Mouse (Mus musculus) intestine, postnatal 0 days (tissue): ENCODE data around the gene Trappc4. TPM values are rescaled to one million over a fixed set of nuclear protein-coding genes. Genes with fewer than 3 reads are reported as not detected.
A peak's percentile ranks its signal among the peaks of the same experiment; 100 is the strongest.
"Not testable (repeated sequence)": the region's sequence is repeated elsewhere in the genome, so short reads cannot be mapped to it uniquely, and the experiment has no call there.

Source experiments
- ATAC-seq: fragments of 200-750 bp; cut with Nextera tagmentation; 2 replicates; pipeline ENCODE4 v1.8.0; 2017; ENCODE audit warnings: mild to moderate bottlenecking, moderate TSS enrichment, moderate library complexity
- H3K27ac ChIP-seq: fragments of 300-500 bp; sonication (generic); 2 replicates; pipeline ENCODE4 v1.5.1; 2014; ENCODE audit warnings: mild to moderate bottlenecking, low read depth, low read length, moderate library complexity
- H3K27me3 ChIP-seq: fragments of 300-500 bp; sonication (generic); replicated peaks from 2 replicates; pipeline ENCODE4 v1.6.1; 2014; ENCODE audit warnings: low read length, mixed read lengths; ENCODE audit not compliant: control insufficient read depth, insufficient read depth
- H3K36me3 ChIP-seq: fragments of 300-500 bp; sonication (generic); 2 replicates; pipeline ENCODE4 v1.6.1; 2014; ENCODE audit warnings: mild to moderate bottlenecking, moderate library complexity; ENCODE audit not compliant: control insufficient read depth, insufficient read depth
- H3K4me1 ChIP-seq: fragments of 300-500 bp; sonication (generic); replicated peaks from 2 replicates; pipeline ENCODE4 v1.6.1; 2014; ENCODE audit warnings: antibody characterized with exemption, low read length, mixed read lengths; ENCODE audit not compliant: control insufficient read depth, insufficient read depth
- H3K4me2 ChIP-seq: fragments of 300-500 bp; sonication (generic); replicated peaks from 2 replicates; pipeline ENCODE4 v1.6.1; 2014; ENCODE audit warnings: low read depth, mild to moderate bottlenecking, moderate library complexity
- H3K4me3 ChIP-seq: fragments of 300-500 bp; sonication (generic); 2 replicates; pipeline ENCODE4 v1.5.1; 2014; ENCODE audit warnings: low read depth, low read length
- H3K9ac ChIP-seq: fragments of 300-500 bp; sonication (generic); 2 replicates; pipeline ENCODE4 v1.6.1; 2014; ENCODE audit warnings: mild to moderate bottlenecking, low read depth, low read length
- H3K9me3 ChIP-seq: fragments of 300-500 bp; sonication (generic); 2 replicates; pipeline ENCODE4 v1.6.1; 2016; ENCODE audit warnings: mixed run types; ENCODE audit not compliant: control insufficient read depth
- CTCF ChIP-seq: sonication (generic); IDR thresholded peaks from 2 replicates; pipeline ENCODE4 v1.5.1; 2016; ENCODE audit warnings: low read depth, mild to moderate bottlenecking, control low read depth, antibody characterized with exemption, moderate library complexity
- WGBS: fragments of 180-500 bp; shearing (Covaris S2); extraction: QIAGEN DNeasy Blood & Tissue Kit; methylation state at CpG from one replicate; pipeline ENCODE4 v1.1.7; 2014; 5-methylcytosine and 5-hydroxymethylcytosine counted together
- microRNA-seq: library from miRNA; unstranded; fragments of <30 nt; microRNA quantifications from one replicate; pipeline ENCODE4, GENCODE M21; 2016
- polyA plus RNA-seq: library from polyadenylated mRNA; unstranded; fragments of >200 nt; fragmentation: Nextera tagmentation; extraction: Ambion mirVana; gene quantifications from 2 replicates; pipeline ENCODE4 v1.2.1, GENCODE M21; 2015

The Trappc4 gene
- polyA plus RNA-seq, 1 experiment from 2014 or later: 138 TPM

DNA sequence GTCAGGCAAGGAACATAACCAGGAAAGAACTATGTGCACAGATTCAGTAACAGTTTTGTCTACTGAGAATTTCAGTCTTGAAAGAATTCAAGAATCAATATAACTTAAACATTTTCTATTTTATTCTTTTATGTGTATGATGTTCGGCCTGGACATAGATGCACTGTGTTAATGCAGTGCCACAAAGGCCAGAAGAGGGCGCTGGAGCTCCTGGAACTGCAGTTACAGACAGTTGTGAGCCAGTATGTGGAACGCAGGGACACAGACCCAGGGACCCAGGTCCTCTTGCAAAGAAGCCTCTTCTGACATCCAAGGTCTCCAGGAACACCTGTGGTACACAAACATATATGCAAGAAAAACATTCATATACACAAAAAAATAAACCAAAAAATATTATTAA lies 42.9 kb downstream of the Trappc4 start:
- 62% methylated on average over 3 of the region's 3 CpGs for WGBS
- ATAC-seq: no peak

DNA sequence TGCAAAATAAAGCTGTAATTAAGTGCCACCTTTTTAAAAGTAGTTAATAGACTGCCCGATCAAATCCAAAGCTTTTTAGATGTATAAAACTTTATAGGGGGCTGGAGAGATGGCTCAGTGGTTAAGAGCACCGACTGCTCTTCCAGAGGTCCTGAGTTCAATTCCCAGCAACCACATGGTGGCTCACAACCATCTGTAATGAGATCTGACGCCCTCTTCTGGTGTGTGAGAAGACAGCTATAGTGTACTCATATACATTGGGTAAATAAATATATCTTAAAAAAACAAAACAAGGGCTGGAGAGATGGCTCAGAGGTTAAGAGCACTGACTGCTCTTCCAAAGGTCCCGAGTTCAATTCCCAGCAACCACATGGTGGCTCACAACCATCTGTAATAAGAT lies 45.5 kb downstream of the Trappc4 start:
- H3K9me3 ChIP-seq, H3K27ac ChIP-seq, H3K4me1 ChIP-seq, H3K27me3 ChIP-seq, H3K9ac ChIP-seq: not testable (repeated sequence)
- 40% methylated on average over 4 of the region's 4 CpGs for WGBS
- ATAC-seq: peak; percentile 39; the same call in 1 of the 2 replicates
- Histone ChIP-seq H3K4me3 (peak overlapping the region; percentile 94), H3K4me2 (peak overlapping the region; percentile 75), H3K36me3 (peaks cover 20% of the 10 kb centered on the region)

More for the DNA sequence above, 42.9 kb downstream of the Trappc4 start:
- H3K4me1 ChIP-seq: no peaks in the 10 kb centered on the region
- TF ChIP-seq CTCF: peak; percentile 60
- no peak overlapping the region for H3K4me3 ChIP-seq
- H3K9ac ChIP-seq: no peak overlapping the region
- no peaks in the 10 kb centered on the region for H3K36me3 ChIP-seq
- H3K27me3 ChIP-seq: no peaks in the 10 kb centered on the region
- no peak overlapping the region for H3K4me2 ChIP-seq
- no peak overlapping the region for H3K27ac ChIP-seq
- no peaks in the 10 kb centered on the region for H3K9me3 ChIP-seq

DNA sequence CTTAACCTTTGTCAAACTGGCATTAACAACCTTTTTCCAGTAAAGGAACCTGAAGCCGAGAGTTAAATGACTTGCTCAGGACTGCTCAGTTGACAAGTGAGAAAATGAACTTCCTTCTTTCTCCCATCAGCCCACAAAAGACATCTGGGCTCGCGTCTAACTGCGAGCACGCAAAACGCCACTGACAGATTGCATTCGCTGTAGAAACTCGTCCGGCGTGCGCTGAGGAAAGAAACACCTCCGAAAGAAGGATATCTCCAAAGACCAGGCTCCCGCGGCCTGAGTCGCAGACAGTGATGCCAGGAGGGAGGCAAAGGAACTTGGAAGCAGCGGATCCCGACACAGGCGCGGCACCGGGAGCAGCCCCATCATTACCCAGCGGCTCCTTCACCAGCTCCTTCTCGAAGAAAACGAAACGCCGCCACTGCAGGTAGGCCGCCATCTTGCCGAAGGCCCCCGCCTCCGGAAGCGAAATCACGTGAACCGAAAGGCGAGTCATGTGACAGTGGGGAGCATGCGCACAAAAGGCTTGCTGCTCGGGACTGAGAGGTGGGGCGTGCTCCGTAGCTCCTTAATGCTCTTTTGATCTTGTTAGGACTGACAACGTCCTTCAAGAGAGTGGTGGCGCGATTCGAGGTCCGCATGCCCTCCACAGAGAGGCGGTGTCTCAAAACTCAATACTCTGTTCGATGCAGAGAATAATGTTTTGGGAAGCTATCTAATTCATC lies 46.0 kb downstream of the Trappc4 start, which contains the start of gene Vps11:
TSS of gene Vps11 (minus strand) at position 481 of the 728 bp plus-strand sequence.
- Histone ChIP-seq H3K27ac (peak within 1 kb of the TSS; percentile 83), H3K27me3 (no peaks in the 10 kb centered on the region), H3K9me3 (no peaks in the 10 kb centered on the region), H3K4me2 (peak within 1 kb of the TSS; percentile 75), H3K9ac (peak within 1 kb of the TSS; percentile 88), H3K36me3 (peaks cover 26% of the 10 kb centered on the region), H3K4me1 (no peaks in the 10 kb centered on the region), H3K4me3 (peak within 1 kb of the TSS; percentile 94)
- TF ChIP-seq CTCF: peak; percentile 36; the same call in 1 of the 2 replicates
- WGBS: under 1% methylated on average over 44 of the region's 44 CpGs
- peak; percentile 88 for ATAC-seq

DNA sequence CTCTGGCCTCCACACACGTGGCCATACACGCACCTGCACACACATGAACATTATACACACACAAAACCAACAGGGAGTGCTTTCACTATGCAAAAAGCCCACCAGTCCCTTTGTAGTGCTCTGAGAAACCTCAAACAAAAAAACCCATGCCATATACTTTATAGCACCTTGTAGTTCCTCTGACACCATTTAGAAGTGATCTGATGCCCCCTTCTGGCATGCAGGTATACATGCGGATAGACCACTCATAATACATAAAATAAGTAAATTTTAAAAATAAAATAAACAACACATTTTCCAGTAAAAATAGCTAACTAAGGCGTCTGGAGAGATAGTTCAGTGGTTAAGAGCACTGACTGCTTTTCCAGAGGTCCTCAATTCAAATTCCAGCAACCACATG lies 50.2 kb downstream of the Trappc4 start:
- TF ChIP-seq CTCF: peak; percentile 65
- no peak overlapping the region for H3K27ac ChIP-seq
- no peak overlapping the region for H3K4me2 ChIP-seq
- no peaks in the 10 kb centered on the region for H3K4me1 ChIP-seq
- H3K36me3 ChIP-seq: peaks cover 67% of the 10 kb centered on the region
- H3K27me3 ChIP-seq: no peaks in the 10 kb centered on the region
- H3K9me3 ChIP-seq: no peaks in the 10 kb centered on the region
- ATAC-seq: no peak
- 73% methylated on average over 4 of the region's 4 CpGs for WGBS
- H3K4me3 ChIP-seq: no peak overlapping the region
- H3K9ac ChIP-seq: no peak overlapping the region

Small RNA genes lying within 50 kb of the gene (microRNA-seq; reads per million reads assigned to microRNA genes)
- 1.1 reads per million for gene Mir7085

Other genes starting within 250 kb of the Trappc4 start
- 5.8 and 6.7 TPM in 2 replicates for gene Cbl, start 173.6 kb downstream of the Trappc4 start, polyA plus RNA-seq
- not detected in 2 replicates for gene Ccdc153, start 166.9 kb downstream of the Trappc4 start, polyA plus RNA-seq
- 37.0 and 40.1 TPM in 2 replicates for gene Pdzd3, start 156.1 kb downstream of the Trappc4 start, polyA plus RNA-seq
- gene Nlrx1, start 139.0 kb downstream of the Trappc4 start, polyA plus RNA-seq: 4.6 TPM in 2 replicates
- gene Abcg4, start 119.0 kb downstream of the Trappc4 start, polyA plus RNA-seq: 0.88 and 1.1 TPM in 2 replicates
- 6.0 and 6.8 TPM in 2 replicates for gene Hinfp, start 101.9 kb downstream of the Trappc4 start, polyA plus RNA-seq
- gene C2cd2l, start 87.3 kb downstream of the Trappc4 start, polyA plus RNA-seq: 42.4 TPM in 2 replicates
- gene Dpagt1, start 81.6 kb downstream of the Trappc4 start, polyA plus RNA-seq: 23.6 and 25.3 TPM in 2 replicates
- 84.5 and 89.1 TPM in 2 replicates for gene H2afx, start 72.9 kb downstream of the Trappc4 start, polyA plus RNA-seq
- gene Hmbs, start 63.4 kb downstream of the Trappc4 start, polyA plus RNA-seq: 60.1 and 60.7 TPM in 2 replicates
- 27.2 and 27.4 TPM in 2 replicates for gene Vps11, start 45.9 kb downstream of the Trappc4 start, polyA plus RNA-seq
- gene Hyou1, start 28.1 kb downstream of the Trappc4 start, polyA plus RNA-seq: 10.5 and 11.1 TPM in 2 replicates
- gene Slc37a4, start 10.7 kb downstream of the Trappc4 start, polyA plus RNA-seq: 150 and 160 TPM in 2 replicates
- gene Rps25, start 461 bp downstream of the Trappc4 start, polyA plus RNA-seq: 1,434 and 1,542 TPM in 2 replicates
- gene Ccdc84, start 11.0 kb upstream of the Trappc4 start, polyA plus RNA-seq: 14.7 and 19.7 TPM in 2 replicates
- not detected in 2 replicates for gene Foxr1, start 33.5 kb upstream of the Trappc4 start, polyA plus RNA-seq
- gene Upk2, start 47.4 kb upstream of the Trappc4 start, polyA plus RNA-seq: not detected in 2 replicates
- 4.8 and 4.9 TPM in 2 replicates for gene Bcl9l, start 75.2 kb upstream of the Trappc4 start, polyA plus RNA-seq
- gene Cxcr5, start 154.3 kb upstream of the Trappc4 start, polyA plus RNA-seq: 0.21 and 0.25 TPM in 2 replicates
- gene Ddx6, start 197.3 kb upstream of the Trappc4 start, polyA plus RNA-seq: 7.3 and 9.5 TPM in 2 replicates